Mouse (Mus musculus) liver, adult 2 months (tissue): ENCODE results near the gene Marf1.

ENCODE experiments used
- CTCF ChIP-seq: fragments of 200-500 bp; IDR thresholded peaks from 2 replicates; pipeline ENCODE4 v1.5.1; 2011; ENCODE audit warnings: low read depth, low read length, control low read depth
- POLR2A ChIP-seq: fragments of 200-500 bp; IDR thresholded peaks from 2 replicates; pipeline ENCODE4 v1.6.1; 2011; ENCODE audit warnings: low read length, control low read depth; ENCODE audit not compliant: insufficient read depth; ENCODE audit errors: extremely low read depth

DNA sequence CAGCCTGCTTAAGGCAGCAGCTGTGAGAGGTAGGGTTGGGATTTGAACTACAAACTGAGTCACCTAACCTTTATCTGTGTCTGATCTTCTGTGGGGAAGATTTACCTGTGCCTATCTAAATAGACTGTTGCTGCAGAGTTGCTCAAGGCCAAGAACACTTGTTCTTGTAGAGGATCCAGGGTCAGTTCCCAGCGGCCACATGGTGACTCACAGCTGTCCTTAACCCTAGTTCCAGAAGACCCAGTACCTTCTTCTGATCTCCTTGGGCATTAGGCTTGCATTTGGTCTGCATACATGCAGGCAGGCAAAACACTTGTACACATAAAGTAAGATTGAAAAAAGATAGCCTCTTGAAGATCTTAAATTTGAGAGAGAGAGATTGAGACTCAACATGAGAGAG lies 6.6 kb upstream of the Marf1 start:
- TF ChIP-seq CTCF (no peak), POLR2A (no peak)
